Mouse (Mus musculus): ENCODE measurements around the gene Hnrnpu.

DNA sequence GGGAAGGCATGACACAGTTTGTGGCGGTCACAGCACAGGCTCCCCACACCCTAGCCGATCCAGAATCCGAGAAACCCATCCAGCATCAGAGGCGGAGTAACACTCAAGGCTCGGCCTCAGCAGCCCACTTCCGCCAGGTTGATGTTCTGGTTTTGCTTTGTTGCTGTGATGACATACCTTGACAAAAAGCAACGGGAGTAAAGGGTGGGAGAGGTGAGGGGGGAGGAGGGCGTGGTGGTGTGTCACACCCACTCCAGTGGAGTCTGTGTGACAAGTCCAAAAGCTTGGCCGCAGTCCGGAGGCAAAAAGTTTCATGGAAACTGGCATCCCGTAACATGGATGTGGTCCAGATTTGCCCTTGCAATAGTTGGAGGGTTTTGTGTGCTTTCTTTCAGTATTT is 22.7 kb upstream of the Hnrnpu start:
- TF ChIP-seq POLR2A (IDR thresholded peaks at IDR 0.05; ENCODE audit: control insufficient read depth, low read depth, low read length) (no peak), CTCF (IDR thresholded peaks at IDR 0.05; ENCODE audit: control insufficient read depth, insufficient read depth, insufficient replicate concordance, low read depth, low read length) (no peak)

All from testis, adult 2 months (tissue).